Comparison of ENCODE assay signal across 18 mouse cellular contexts in the genomic region with DNA sequence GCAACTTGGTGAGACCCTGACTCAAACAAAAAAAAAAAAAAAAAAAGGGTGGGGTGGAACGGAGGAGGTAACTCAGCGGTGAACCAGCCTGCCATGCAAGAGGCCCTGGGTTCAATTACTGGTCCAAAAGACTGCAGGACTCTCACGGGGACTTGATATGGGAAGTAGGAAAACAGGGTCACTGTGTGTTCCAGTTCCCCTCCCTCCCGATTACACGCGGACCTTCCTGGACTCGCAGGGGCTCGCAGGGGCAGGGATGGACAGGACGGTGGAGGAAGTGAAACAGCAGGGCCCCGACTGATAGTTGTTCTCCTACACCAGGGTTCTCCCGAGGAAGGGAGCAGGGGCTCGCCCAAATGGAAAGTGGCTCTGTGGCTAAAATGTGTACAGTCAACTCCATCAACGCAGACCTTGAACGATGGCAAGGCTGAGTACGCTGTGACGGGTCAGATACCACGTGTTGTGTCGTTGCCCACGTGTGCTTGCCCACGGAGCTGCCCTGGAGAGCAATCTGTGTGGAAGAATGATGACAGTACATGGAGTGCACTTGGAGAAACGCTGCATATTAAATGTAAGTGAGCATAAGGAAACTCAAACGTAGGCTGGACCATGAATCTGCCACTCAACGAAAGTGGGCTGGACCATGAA. TPM values are rescaled to one million over a fixed set of nuclear protein-coding genes. Genes with fewer than 3 reads are reported as not detected.
DNase-seq lines count a peak whose midpoint lies in the region; ATAC-seq and TF ChIP-seq lines count a peak whose summit lies in the region.
"Had no signal": no experiment of that assay in that cellular context is flagged by ENCODE, and none has a peak within 500 bp of the region (broad histone marks: within the 10 kb centered on the region; RNA-seq: fewer than 3 reads in every experiment).

No protein-coding gene starts in this region.

- H3K4me3 ChIP-seq in gastrocnemius, adult 2 months = peak overlapping the region; percentile 17; the same call in 1 of the 2 replicates
- H3K4me3 ChIP-seq in brown adipose tissue, adult 24 weeks (ENCODE audit: insufficient read depth, low read depth, low read length) = peak overlapping the region; percentile 15; the same call in 1 of the 2 replicates
- no peak overlapping the region for H3K4me3 ChIP-seq in midbrain, embryonic 13.5 days (replicated peaks)
- H3K4me3 ChIP-seq: embryonic facial prominence, embryonic 12.5 days; erythroblast, embryonic 14.5 days; forebrain, embryonic 13.5 days; hindbrain, embryonic 10.5 days; midbrain, embryonic 12.5 days had no signal

- no peaks in the 10 kb centered on the region for H3K9me3 ChIP-seq in midbrain, embryonic 13.5 days
- H3K9me3 ChIP-seq: embryonic facial prominence, embryonic 12.5 days; forebrain, embryonic 13.5 days; hindbrain, embryonic 10.5 days; midbrain, embryonic 12.5 days had no signal

- DNase-seq in gastrocnemius, adult 2 months = no peak
- DNase-seq in gastrocnemius, postnatal 10 days = no peak
- DNase-seq in 3T3-L1 (ENCODE audit: low read depth, low spot score) = peak; percentile 18
- DNase-seq in urinary bladder, adult 2 months (ENCODE audit: low spot score) = no peak
- DNase-seq in layer of hippocampus, postnatal 36 days = no peak
- DNase-seq: cerebellum, adult 9-11 months; gastrocnemius, postnatal 25 days; kidney, adult 9 months; kidney, postnatal 25 days; right cerebral cortex, postnatal 25 days had no signal

- H3K4me1 ChIP-seq in brown adipose tissue, adult 24 weeks (ENCODE audit: control insufficient read depth, insufficient read depth, insufficient read length, low read length) = no peaks in the 10 kb centered on the region
- no peaks in the 10 kb centered on the region; the same call in 1 of the 2 replicates for H3K4me1 ChIP-seq in midbrain, embryonic 13.5 days (replicated peaks)
- H3K4me1 ChIP-seq: forebrain, embryonic 13.5 days; midbrain, embryonic 12.5 days had no signal

- intact Hi-C loops in gastrocnemius, adult 2 months (cut with DNase I) = no loop called here

- no peak overlapping the region for H3K4me2 ChIP-seq in midbrain, embryonic 13.5 days (replicated peaks)
- H3K4me2 ChIP-seq: embryonic facial prominence, embryonic 12.5 days; forebrain, embryonic 13.5 days; midbrain, embryonic 12.5 days had no signal

- WGBS in midbrain, embryonic 13.5 days = 88% methylated on average over 23 of the region's 23 CpGs

- no peak overlapping the region for H3K27ac ChIP-seq in gastrocnemius, adult 2 months
- H3K27ac ChIP-seq in brown adipose tissue, adult 24 weeks (replicated peaks; ENCODE audit: low read depth, low read length) = 0 out of 2 replicates have a peak overlapping the region, but pooled peaks have one; percentile 19
- no peak overlapping the region for H3K27ac ChIP-seq in midbrain, embryonic 13.5 days
- H3K27ac ChIP-seq: embryonic facial prominence, embryonic 12.5 days; forebrain, embryonic 13.5 days; hindbrain, embryonic 10.5 days; midbrain, embryonic 12.5 days had no signal

- H3K36me3 ChIP-seq in midbrain, embryonic 13.5 days = no peaks in the 10 kb centered on the region
- H3K36me3 ChIP-seq: embryonic facial prominence, embryonic 12.5 days; hindbrain, embryonic 10.5 days; midbrain, embryonic 12.5 days had no signal

- TF ChIP-seq CTCF in gastrocnemius, adult 2 months (IDR thresholded peaks at IDR 0.05) = no peak

- ATAC-seq in megakaryocyte progenitor cell, adult 5-6 weeks (replicated peaks; ENCODE audit: poor library complexity) = peak; percentile 73
- no peak for ATAC-seq in midbrain, embryonic 13.5 days
- ATAC-seq: forebrain, embryonic 13.5 days had no signal

- no peaks in the 10 kb centered on the region; the same call in 1 of the 2 replicates for H3K27me3 ChIP-seq in midbrain, embryonic 13.5 days
- H3K27me3 ChIP-seq: embryonic facial prominence, embryonic 12.5 days; forebrain, embryonic 13.5 days; midbrain, embryonic 12.5 days had no signal

- H3K9ac ChIP-seq in midbrain, embryonic 13.5 days (replicated peaks) = no peak overlapping the region
- H3K9ac ChIP-seq: embryonic facial prominence, embryonic 12.5 days; forebrain, embryonic 13.5 days; midbrain, embryonic 12.5 days had no signal

RNA-seq across cellular contexts. Expression of a gene that starts 36.4 kb away (rescaled TPM):
- 10 to 100 TPM; 38.1 to 53.6 TPM for total RNA-seq in gastrocnemius, adult 2 months (2021)
- total RNA-seq in gastrocnemius, postnatal 10 days (2021) = 10 to 100 TPM; 27.7 to 31.0 TPM
- 20.9 and 37.2 TPM in 2 replicates for polyA plus RNA-seq in brown adipose tissue, adult 24 weeks (2012; ENCODE audit: insufficient read depth, insufficient read length, missing spikeins)
- 26.5 and 33.7 TPM in 2 replicates for total RNA-seq in megakaryocyte progenitor cell, adult 5-6 weeks (2015)
- 58.6 and 59.3 TPM in 2 replicates for total RNA-seq in megakaryocyte progenitor cell, adult 5-6 weeks (2017)
- 37.6 and 43.3 TPM in 2 replicates for polyA plus RNA-seq in urinary bladder, adult 2 months (2012; rRNA removed)
- 32.4 and 50.7 TPM in 2 replicates for polyA plus RNA-seq in midbrain, embryonic 13.5 days (2015; fragmentation: Nextera tagmentation; extraction: Ambion mirVana)
- total RNA-seq in layer of hippocampus, postnatal 36 days (2021) = 10 to 100 TPM; 60.8 to 67.3 TPM
